Mouse (Mus musculus): ENCODE measurements at regions not wholly inside any gene's neighbourhood (a gene's known extent, or its start where the extent isn't known, plus 50 kb on each side); places are given as distances from the start of the nearest gene placed in this dataset.
"Not testable (repeated sequence)": the region's sequence is repeated elsewhere in the genome, so short reads cannot be mapped to it uniquely, and the experiment has no call there.

- not testable (repeated sequence) for TF ChIP-seq CTCF (IDR thresholded peaks at IDR 0.05); POLR2A (IDR thresholded peaks at IDR 0.05; ENCODE audit: insufficient read depth, low read depth, low read length)
Observed at GRCm38 (mm10) chr8:20545347-20545746, 69.4 kb upstream of the Gm21119 start.

All from heart, adult 2 months (tissue).